Mouse (Mus musculus) layer of hippocampus, adult 18-20 months (tissue): ENCODE results near the gene Plekhj1. TPM values are rescaled to one million over a fixed set of nuclear protein-coding genes. Genes with fewer than 3 reads are reported as not detected.
A peak's percentile ranks its signal among the peaks of the same experiment; 100 is the strongest.
"Not testable (repeated sequence)": the region's sequence is repeated elsewhere in the genome, so short reads cannot be mapped to it uniquely, and the experiment has no call there.

ENCODE experiments used
- DNase-seq, 2 experiments: peaks; one replicate each; pipeline ENCODE4 v3.0.0; 2022; ENCODE audit warnings: low spot score in 2 of 2
- total RNA-seq, 2 experiments: library from RNA; stranded (reverse); gene quantifications; 2 replicates each; pipeline ENCODE4 v1.2.3; 2021

Plekhj1 gene
- total RNA-seq, 2 experiments from 2014 or later, result 63.3 to 71.2 TPM

DNA sequence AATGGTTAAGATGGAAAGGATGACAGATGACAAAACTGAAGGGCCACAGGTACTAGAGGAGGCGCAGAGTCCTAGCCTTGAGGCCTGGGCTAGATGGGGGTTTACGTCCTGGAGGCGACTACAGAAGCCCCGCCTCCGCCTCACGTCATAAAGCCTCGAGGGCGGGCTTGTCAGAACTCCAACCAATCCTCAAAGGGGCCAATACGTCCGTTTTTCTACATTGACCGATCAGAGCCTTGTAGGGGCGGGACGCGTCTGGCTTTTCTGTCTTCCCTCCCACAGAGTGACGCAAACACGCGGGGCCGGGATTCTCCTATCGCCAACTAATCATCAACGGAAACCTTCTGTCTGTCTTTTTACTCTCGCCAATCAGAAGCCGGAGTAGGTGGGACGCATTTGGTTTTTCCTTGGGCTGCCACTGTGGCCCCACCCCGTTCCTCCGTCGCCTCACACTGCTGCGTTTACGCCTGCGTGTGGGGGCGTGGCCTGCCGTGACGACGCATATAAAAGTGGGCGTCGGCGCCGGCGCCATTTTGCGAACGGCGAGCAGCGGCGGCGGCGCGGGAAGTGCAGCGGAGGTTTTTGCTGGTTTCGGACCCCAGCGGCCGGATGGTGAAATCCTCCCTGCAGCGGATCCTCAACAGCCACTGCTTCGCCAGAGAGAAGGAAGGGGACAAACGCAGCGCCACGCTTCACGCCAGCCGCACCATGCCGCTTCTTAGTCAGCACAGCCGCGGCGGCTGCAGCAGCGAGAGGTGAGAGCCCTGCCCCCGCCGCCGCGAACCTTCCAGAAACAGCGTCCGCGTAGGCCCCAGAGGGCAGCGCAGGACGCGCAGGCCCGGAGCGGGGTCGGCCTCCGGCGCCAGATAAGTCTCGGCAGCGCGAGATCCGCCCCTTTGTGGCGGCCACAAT lies 28.0 kb upstream of the Plekhj1 start, which contains the start of gene Oaz1:
Gene Oaz1, plus strand, starts transcription at position 506 of the 912 bp plus-strand sequence.
- peak; percentile 100 for DNase-seq

GRCm38 (mm10) chr10:80824827-80825226 lies 26.4 kb upstream of the Plekhj1 start:
- no peak for DNase-seq

DNA sequence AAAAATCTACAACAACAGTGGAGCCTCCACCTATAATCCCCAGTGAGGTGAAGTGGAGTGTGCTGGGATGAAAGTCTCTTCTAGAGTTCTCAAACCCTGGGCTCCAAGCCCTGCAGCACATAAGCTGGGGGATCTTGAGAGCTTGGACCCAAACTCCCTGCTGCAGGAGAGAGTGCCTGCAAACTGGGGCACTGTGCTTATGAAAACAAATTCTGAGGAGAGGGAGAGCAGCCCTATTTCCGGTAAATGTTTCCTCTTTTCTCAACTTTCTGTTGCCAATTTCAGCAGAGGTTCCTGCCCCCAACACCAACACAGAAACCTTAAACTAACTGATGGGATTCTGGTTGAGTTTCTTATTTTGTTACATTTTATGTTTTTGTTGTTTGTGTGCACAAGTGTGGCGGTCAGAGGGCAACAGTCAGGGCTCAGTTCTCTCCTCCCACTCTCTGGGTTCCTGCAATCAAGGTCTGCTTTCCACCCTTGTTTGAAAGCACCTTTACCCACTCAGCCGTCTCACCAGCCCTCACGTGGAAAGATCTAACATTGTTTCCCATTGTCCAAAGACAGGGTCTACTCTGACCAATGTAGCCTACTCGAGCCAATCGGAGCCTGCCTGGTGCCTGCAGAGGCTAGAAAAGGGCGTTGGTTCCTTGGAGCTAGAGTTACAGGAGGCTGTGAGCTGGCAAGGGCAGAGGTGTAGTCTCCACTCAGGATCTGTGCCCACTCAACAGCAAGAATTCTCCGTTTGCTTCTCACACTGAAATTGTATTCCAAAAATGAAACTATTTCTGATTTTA lies 25.6 kb upstream of the Plekhj1 start:
- no peak for DNase-seq

DNA sequence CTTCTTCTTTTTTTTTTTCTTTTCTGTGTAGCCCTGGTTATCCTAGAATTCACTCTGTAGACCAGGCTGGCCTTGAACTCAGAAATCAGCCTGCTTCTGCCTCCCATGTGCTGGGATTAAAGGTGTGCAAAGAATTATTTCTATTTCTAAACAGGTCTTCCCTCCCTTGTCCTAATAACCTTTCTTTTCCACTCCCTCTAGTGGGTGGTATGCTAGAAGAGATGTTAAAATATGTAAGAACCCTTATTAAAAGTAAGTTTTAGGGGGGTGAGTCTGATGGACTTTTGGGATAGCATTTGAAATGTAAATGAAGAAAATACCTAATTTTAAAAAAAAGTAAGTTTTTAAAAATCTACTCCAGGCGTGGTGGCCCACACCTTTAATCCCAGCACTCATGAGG lies 24.9 kb upstream of the Plekhj1 start:
- DNase-seq, result no peak

- DNase-seq, result no peak
Observed at GRCm38 (mm10) chr10:80822528-80822927, 24.1 kb upstream of the Plekhj1 start.

DNA sequence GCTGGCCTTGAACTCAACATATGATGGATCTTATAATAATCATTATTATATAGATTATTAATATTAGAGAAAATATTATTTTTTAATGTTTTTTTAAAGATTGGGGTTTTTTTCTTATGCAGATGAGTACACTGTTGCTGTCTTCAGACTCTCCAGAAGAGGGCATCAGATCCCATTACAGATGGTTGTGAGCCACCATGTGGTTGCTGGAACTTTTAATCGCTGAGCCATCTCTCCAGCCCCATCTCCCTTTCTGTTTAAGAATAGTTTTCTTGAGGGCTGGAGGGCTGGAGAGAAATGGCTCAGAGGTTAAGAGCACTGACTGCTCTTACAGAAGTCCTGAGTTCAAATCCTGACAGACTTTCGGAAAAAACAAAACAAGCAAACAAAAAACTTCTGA lies 23.6 kb upstream of the Plekhj1 start:
- no peak for DNase-seq

DNA sequence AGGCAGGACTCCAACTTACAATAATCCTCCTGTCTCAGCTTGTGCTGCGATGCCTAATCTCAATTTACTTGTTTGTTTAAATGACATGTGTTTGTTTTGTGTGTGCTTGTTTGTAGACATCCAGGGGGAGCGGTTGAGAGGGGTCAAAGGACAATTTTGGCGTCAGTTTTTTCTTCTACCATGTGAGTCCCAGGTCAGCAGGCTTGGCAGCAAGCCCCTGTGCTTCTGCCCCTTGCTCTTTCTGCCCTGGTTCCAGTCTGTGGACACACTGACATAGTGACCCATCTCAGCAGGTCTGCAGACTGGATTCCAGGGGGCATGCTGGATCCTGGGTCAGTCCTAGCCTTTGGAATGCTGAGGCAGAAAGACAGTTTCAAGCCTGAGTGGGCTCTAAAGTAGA lies 21.0 kb upstream of the Plekhj1 start:
- DNase-seq, result no peak

- no peak for DNase-seq
Observed at GRCm38 (mm10) chr10:80818599-80819281, 20.3 kb upstream of the Plekhj1 start.

GRCm38 (mm10) chr10:80817955-80818354 lies 19.5 kb upstream of the Plekhj1 start:
- not testable (repeated sequence) for DNase-seq

GRCm38 (mm10) chr10:80817164-80817563 lies 18.7 kb upstream of the Plekhj1 start:
- DNase-seq, result no peak

DNA sequence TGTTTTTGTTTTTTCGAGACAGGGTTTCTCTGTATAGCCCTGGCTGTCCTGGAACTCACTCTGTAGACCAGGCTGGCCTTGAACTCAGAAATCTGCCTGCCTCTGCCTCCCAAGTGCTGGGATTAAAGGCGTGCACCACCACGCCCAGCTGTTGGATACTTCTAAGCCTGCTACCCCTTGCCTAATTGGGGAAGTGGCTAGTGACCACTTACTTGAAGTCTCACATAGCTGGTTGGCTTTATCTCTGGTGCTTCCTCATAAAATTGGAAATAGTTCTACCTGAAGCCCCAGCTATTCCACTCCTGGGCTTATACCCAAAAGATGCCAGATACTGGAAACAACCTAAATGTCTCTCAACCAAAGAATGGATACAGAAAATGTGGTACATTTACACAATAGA lies 17.9 kb upstream of the Plekhj1 start:
- DNase-seq, result not testable (repeated sequence)

DNA sequence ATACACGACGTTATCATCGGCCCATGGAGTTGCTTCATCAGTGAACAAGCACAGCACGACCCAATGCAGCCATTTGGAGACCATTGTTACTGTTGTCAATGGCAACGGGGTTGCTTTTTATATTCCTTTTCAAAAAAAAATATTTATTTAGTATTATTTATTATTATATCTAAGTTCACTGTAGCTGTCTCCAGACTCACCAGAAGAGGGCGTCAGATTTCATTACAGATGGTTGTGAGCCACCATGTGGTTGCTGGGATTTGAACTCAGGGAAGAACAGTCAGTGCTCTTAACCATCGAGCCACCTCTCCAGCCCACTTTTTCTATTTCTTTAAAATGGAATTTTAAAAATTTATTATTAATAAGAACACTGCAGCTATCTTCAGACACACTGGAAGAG lies 16.4 kb upstream of the Plekhj1 start:
- no peak for DNase-seq

GRCm38 (mm10) chr10:80813366-80813765 lies 14.9 kb upstream of the Plekhj1 start, which contains the start of gene Jsrp1:
TSS of gene Jsrp1 (minus strand) at chr10:80813498.
- no peak for DNase-seq

DNA sequence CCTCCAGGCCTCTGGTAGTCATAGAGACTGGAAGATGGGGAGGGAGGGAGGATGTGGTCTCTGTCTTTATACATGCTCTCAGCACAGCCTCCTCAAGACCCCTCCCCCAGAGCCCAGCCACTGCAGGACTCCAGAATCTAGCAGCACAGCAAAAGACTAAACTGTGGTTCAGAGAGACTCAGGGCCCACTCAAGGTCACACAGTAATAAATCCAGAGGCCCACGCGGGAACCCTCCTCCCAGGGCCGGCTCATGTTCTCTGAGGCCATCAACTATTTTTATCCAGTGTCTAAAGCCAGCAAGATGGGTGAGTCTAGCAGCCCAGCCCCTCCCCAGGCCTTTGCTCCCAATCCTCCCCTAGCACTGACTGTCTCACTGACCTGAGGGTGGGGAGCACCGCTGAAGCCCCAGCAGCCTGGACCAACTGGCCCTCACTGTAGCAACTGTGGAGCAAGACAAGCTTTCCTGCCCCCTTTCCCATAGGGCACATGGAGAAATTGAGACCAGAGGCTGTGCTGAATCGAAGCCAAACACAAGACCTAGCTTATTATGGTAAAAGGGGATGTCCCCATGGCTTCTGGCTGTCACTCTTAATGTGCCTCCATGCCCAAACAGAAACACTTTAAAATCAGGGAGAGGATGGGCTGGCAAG lies 14.1 kb upstream of the Plekhj1 start:
- DNase-seq, result no peak

DNA sequence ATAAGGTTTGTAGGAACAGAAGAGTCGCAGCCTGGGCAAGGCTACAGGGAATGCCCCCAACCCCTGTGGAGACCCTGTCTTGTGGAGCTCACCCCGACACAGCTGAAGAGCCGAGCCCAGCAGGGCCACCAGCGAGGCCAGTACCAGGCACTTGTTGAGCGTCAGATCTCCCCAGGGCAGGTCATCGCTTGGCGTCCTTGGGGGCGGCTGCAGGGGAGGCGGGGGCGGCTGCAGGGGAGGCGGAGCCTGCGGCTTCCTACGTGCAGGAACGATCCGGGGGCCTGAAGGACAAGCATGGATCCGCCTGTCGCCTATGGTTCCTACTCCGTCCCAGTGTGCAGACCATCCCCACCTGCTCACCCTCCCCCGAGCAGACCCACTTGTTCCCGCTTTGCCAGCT lies 11.7 kb upstream of the Plekhj1 start:
- no peak for DNase-seq

DNA sequence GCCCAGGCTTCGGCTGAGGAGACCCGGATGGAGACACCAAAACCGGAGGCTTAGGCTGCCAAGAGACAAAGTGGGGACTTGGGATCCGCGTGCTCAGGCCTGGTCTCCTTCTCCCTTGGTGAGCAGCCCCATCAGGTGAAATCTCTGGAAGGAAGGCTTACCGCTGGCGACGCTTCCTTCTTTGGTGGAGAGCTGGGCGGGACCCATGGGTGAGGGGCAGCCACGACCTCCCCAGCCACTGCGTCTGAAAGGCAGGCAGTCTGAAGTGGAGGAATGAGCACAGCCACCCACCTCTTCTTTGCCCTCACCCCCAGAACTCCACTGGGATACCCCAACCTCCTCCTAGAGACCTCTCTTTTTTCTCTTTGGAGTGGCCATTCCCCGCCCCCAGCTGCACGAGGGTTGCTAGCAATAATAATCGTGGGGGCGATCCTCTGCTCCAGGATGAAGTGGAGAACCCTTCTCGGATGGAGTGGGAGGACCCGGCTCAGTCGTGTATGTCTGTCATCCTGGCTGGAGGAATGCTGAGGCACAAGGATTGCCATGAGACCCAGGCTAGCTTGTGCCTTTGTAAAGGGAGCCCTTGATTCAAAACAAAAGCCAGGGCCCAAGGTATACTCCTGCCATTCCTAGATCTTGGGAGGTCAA lies 10.7 kb upstream of the Plekhj1 start:
- DNase-seq, result no peak

- no peak for DNase-seq
Observed at GRCm38 (mm10) chr10:80808099-80808984, 9.9 kb upstream of the Plekhj1 start.

DNA sequence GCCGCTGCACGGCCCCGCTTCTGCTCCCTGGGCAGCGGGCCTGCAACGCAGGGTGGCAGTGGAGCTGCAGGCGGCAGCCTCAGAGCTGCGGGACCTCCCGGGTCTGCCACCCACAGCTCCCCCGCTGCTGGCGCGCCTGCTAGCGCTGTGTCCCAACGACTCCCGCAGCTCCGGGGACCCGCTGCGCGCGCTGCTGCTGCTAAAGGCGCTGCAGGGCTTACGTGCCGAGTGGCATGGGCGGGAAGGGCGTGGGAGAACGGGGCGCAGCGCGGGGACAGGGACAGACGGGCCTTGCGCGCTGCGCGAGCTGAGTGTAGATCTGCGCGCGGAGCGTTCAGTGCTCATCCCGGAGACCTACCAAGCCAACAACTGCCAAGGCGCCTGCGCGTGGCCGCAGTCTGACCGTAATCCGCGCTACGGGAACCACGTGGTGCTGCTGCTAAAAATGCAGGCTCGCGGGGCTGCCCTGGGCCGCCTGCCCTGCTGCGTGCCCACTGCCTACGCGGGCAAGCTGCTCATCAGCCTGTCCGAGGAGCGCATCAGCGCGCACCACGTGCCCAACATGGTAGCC lies 8.7 kb upstream of the Plekhj1 start:
- DNase-seq, result peak; percentile 90 to 92
